In genomic region chr5:136051231-136052085, GRCm38 (mm10) we compare ENCODE assay signal across 8 mouse cellular contexts. TPM values are rescaled to one million over a fixed set of nuclear protein-coding genes. Genes with fewer than 3 reads are reported as not detected.
A peak's percentile ranks its signal among the peaks of the same experiment; 100 is the strongest.
DNase-seq lines count a peak whose midpoint lies in the region; ATAC-seq and TF ChIP-seq lines count a peak whose summit lies in the region.

No protein-coding gene starts in this region.

- TF ChIP-seq POLR2A in ES-Bruce4 (IDR thresholded peaks at IDR 0.05; ENCODE audit: insufficient read depth, low read length), result no peak

- no peak for TF ChIP-seq CTCF in ES-Bruce4 (IDR thresholded peaks at IDR 0.05; ENCODE audit: low read depth, low read length)

- no peak overlapping the region for H3K9ac ChIP-seq in ES-Bruce4 (ENCODE audit: low read depth, poor library complexity, severe bottlenecking)
- H3K9ac ChIP-seq in forebrain, embryonic 14.5 days (ENCODE audit: low read length), result no peak overlapping the region
- H3K9ac ChIP-seq in hindbrain, embryonic 15.5 days, result no peak overlapping the region
- H3K9ac ChIP-seq in liver, embryonic 11.5 days (ENCODE audit: low read depth, low read length), result no peak overlapping the region

- peak; percentile 82 for DNase-seq in adipocyte (ENCODE audit: low spot score)
- peak; percentile 67 for DNase-seq in forebrain, embryonic 14.5 days (ENCODE audit: low spot score)
- no peak for DNase-seq in liver, embryonic 11.5 days (ENCODE audit: low spot score)
- peak; percentile 29 for DNase-seq in retina, adult 2 months (ENCODE audit: low read depth, low spot score)
- DNase-seq in left cerebral cortex, adult 11 months (ENCODE audit: low spot score), result no peak
- no peak for DNase-seq in cerebellum, adult 8-10 months

- H3K4me1 ChIP-seq in ES-Bruce4 (ENCODE audit: control insufficient read depth, insufficient read depth, low read length), result peaks cover 9% of the 10 kb centered on the region
- H3K4me1 ChIP-seq in forebrain, embryonic 14.5 days (ENCODE audit: control insufficient read depth, insufficient read depth, low read length), result 0 out of 2 replicates have a peak, but pooled peaks cover 7% of the 10 kb centered on the region
- peaks cover 9% of the 10 kb centered on the region for H3K4me1 ChIP-seq in hindbrain, embryonic 15.5 days (replicated peaks)
- no peaks in the 10 kb centered on the region for H3K4me1 ChIP-seq in liver, embryonic 11.5 days (replicated peaks; ENCODE audit: control insufficient read depth, insufficient read depth, low read length)

- TF ChIP-seq EP300 in ES-Bruce4 (IDR thresholded peaks at IDR 0.05; ENCODE audit: insufficient read depth, low read depth, low read length), result peak; percentile 23; the same call in 1 of the 2 replicates

- peak; percentile 58; the same call in 1 of the 2 replicates for ATAC-seq in forebrain, embryonic 14.5 days
- ATAC-seq in hindbrain, embryonic 15.5 days (ENCODE audit: low FRiP score, low read depth), result peak; percentile 80; the same call in 1 of the 2 replicates
- ATAC-seq in liver, embryonic 11.5 days (replicated peaks; ENCODE audit: low FRiP score), result no peak; the same call in 1 of the 2 replicates

- H3K9me3 ChIP-seq in ES-Bruce4 (replicated peaks; ENCODE audit: control insufficient read depth, insufficient read depth, low read length, poor library complexity, severe bottlenecking), result no peaks in the 10 kb centered on the region
- no peaks in the 10 kb centered on the region for H3K9me3 ChIP-seq in forebrain, embryonic 14.5 days (replicated peaks; ENCODE audit: control insufficient read depth, low read length)
- no peaks in the 10 kb centered on the region for H3K9me3 ChIP-seq in hindbrain, embryonic 15.5 days
- no peaks in the 10 kb centered on the region for H3K9me3 ChIP-seq in liver, embryonic 11.5 days (ENCODE audit: control insufficient read depth, low read length)

- H3K36me3 ChIP-seq in ES-Bruce4 (ENCODE audit: control insufficient read depth, insufficient read depth, low read length, poor library complexity, severe bottlenecking), result no peaks in the 10 kb centered on the region
- H3K36me3 ChIP-seq in forebrain, embryonic 14.5 days (ENCODE audit: control insufficient read depth, insufficient read depth, low read length), result no peaks in the 10 kb centered on the region
- no peaks in the 10 kb centered on the region for H3K36me3 ChIP-seq in hindbrain, embryonic 15.5 days
- no peaks in the 10 kb centered on the region for H3K36me3 ChIP-seq in liver, embryonic 11.5 days (ENCODE audit: control insufficient read depth, insufficient read depth, low read length)

- no peaks in the 10 kb centered on the region for H3K27me3 ChIP-seq in ES-Bruce4 (ENCODE audit: control insufficient read depth, insufficient read depth, low read length, poor library complexity, severe bottlenecking)
- H3K27me3 ChIP-seq in forebrain, embryonic 14.5 days (replicated peaks; ENCODE audit: control insufficient read depth, insufficient read depth, low read length), result no peaks in the 10 kb centered on the region
- no peaks in the 10 kb centered on the region for H3K27me3 ChIP-seq in hindbrain, embryonic 15.5 days
- H3K27me3 ChIP-seq in liver, embryonic 11.5 days (replicated peaks; ENCODE audit: control insufficient read depth, insufficient read depth, low read length), result no peaks in the 10 kb centered on the region

- H3K27ac ChIP-seq in ES-Bruce4 (ENCODE audit: insufficient read depth, low read length), result no peak overlapping the region
- H3K27ac ChIP-seq in forebrain, embryonic 14.5 days (ENCODE audit: low read depth, low read length), result no peak overlapping the region
- H3K27ac ChIP-seq in hindbrain, embryonic 15.5 days (replicated peaks), result no peak overlapping the region
- H3K27ac ChIP-seq in liver, embryonic 11.5 days (ENCODE audit: low read depth, low read length), result peak overlapping the region; percentile 35; the same call in 1 of the 2 replicates

- no peak overlapping the region for H3K4me3 ChIP-seq in ES-Bruce4 (ENCODE audit: low read depth, low read length)
- no peak overlapping the region for H3K4me3 ChIP-seq in forebrain, embryonic 14.5 days (ENCODE audit: low read depth, low read length)
- no peak overlapping the region for H3K4me3 ChIP-seq in hindbrain, embryonic 15.5 days
- H3K4me3 ChIP-seq in liver, embryonic 11.5 days (ENCODE audit: low read depth, low read length), result no peak overlapping the region

- WGBS in forebrain, embryonic 14.5 days, result 4% methylated on average over 10 of the region's 10 CpGs
- WGBS in hindbrain, embryonic 15.5 days, result 7% methylated on average over 10 of the region's 10 CpGs
- WGBS in liver, embryonic 11.5 days, result 29% methylated on average over 10 of the region's 10 CpGs

- no peak overlapping the region for H3K4me2 ChIP-seq in forebrain, embryonic 14.5 days (ENCODE audit: low read length)
- no peak overlapping the region for H3K4me2 ChIP-seq in hindbrain, embryonic 15.5 days
- no peak overlapping the region for H3K4me2 ChIP-seq in liver, embryonic 11.5 days

RNA-seq across cellular contexts. Expression of gene Upk3bl, which starts 2.8 kb away (rescaled TPM):
- polyA plus RNA-seq in ES-Bruce4 (2011; ENCODE audit: insufficient read depth, insufficient read length, low read depth, missing spikeins), result 2.7 and 3.7 TPM in 2 replicates
- polyA plus RNA-seq in forebrain, embryonic 14.5 days (2014; fragmentation: Nextera tagmentation; extraction: Ambion mirVana), result not detected in 2 replicates
- polyA plus RNA-seq in hindbrain, embryonic 15.5 days (2015; fragmentation: Nextera tagmentation; extraction: Ambion mirVana), result 0.22 and 0.43 TPM in 2 replicates
- polyA plus RNA-seq in liver, embryonic 11.5 days (2014; fragmentation: Nextera tagmentation; extraction: Ambion mirVana), result 0.78 and 0.97 TPM in 2 replicates

RNA-seq across cellular contexts. Expression of gene Upk3b, which starts 13.2 kb away (rescaled TPM):
- polyA plus RNA-seq in ES-Bruce4 (2011; ENCODE audit: insufficient read depth, insufficient read length, low read depth, missing spikeins), result 0.34 and 0.38 TPM in 2 replicates
- polyA plus RNA-seq in forebrain, embryonic 14.5 days (2014; fragmentation: Nextera tagmentation; extraction: Ambion mirVana), result not detected in 2 replicates
- not detected in 2 replicates for polyA plus RNA-seq in hindbrain, embryonic 15.5 days (2015; fragmentation: Nextera tagmentation; extraction: Ambion mirVana)
- polyA plus RNA-seq in liver, embryonic 11.5 days (2014; fragmentation: Nextera tagmentation; extraction: Ambion mirVana), result 15.2 and 16.6 TPM in 2 replicates

RNA-seq across cellular contexts. Expression of gene Rasa4, which starts 32.3 kb away (rescaled TPM):
- 5.9 and 6.6 TPM in 2 replicates for polyA plus RNA-seq in ES-Bruce4 (2011; ENCODE audit: insufficient read depth, insufficient read length, low read depth, missing spikeins)
- polyA plus RNA-seq in forebrain, embryonic 14.5 days (2014; fragmentation: Nextera tagmentation; extraction: Ambion mirVana), result 4.9 and 6.7 TPM in 2 replicates
- polyA plus RNA-seq in hindbrain, embryonic 15.5 days (2015; fragmentation: Nextera tagmentation; extraction: Ambion mirVana), result 21.5 and 23.0 TPM in 2 replicates
- polyA plus RNA-seq in liver, embryonic 11.5 days (2014; fragmentation: Nextera tagmentation; extraction: Ambion mirVana), result 1.7 TPM in 2 replicates

RNA-seq across cellular contexts. Expression of gene Dtx2, which starts 56.9 kb away (rescaled TPM):
- polyA plus RNA-seq in ES-Bruce4 (2011; ENCODE audit: insufficient read depth, insufficient read length, low read depth, missing spikeins), result 23.7 and 25.0 TPM in 2 replicates
- polyA plus RNA-seq in forebrain, embryonic 14.5 days (2014; fragmentation: Nextera tagmentation; extraction: Ambion mirVana), result 24.9 and 30.5 TPM in 2 replicates
- polyA plus RNA-seq in hindbrain, embryonic 15.5 days (2015; fragmentation: Nextera tagmentation; extraction: Ambion mirVana), result 25.6 and 26.3 TPM in 2 replicates
- 20.0 and 20.3 TPM in 2 replicates for polyA plus RNA-seq in liver, embryonic 11.5 days (2014; fragmentation: Nextera tagmentation; extraction: Ambion mirVana)

Comparison
In these comparisons a context has a peak if more than half of its experiments do, and no peak if none do; other contexts are left out.
1. DNase-seq: peak in adipocyte (single experiment), forebrain, embryonic 14.5 days (single experiment) and retina, adult 2 months (single experiment); none in liver, embryonic 11.5 days (single experiment), left cerebral cortex, adult 11 months (single experiment) and cerebellum, adult 8-10 months (single experiment).
2. RNA of gene Upk3b, which starts 13.2 kb away (polyA plus RNA-seq): 15.2 to 16.6 TPM in liver, embryonic 11.5 days; 0.34 to 0.38 TPM in ES-Bruce4, not detected in hindbrain, embryonic 15.5 days and not detected in forebrain, embryonic 14.5 days; every median in the first group is over 10 times any median in the second.